Mouse (Mus musculus): ENCODE data around the gene Myof. TPM values are rescaled to one million over a fixed set of nuclear protein-coding genes. Genes with fewer than 3 reads are reported as not detected.

The Myof gene
- polyA plus RNA-seq, 1 experiment from 2014 or later, result 4.4 TPM

- 81% methylated on average over 8 of the region's 8 CpGs for WGBS
- no peak overlapping the region for H3K4me3 ChIP-seq (ENCODE audit: low read depth, low read length)
- DNase-seq (ENCODE audit: low spot score) (no peak), ATAC-seq (replicated peaks; ENCODE audit: low FRiP score) (no peak)
- H3K27ac ChIP-seq (ENCODE audit: low read depth, low read length), result no peak overlapping the region; the same call in 1 of the 2 replicates
- no peaks in the 10 kb centered on the region for H3K27me3 ChIP-seq (replicated peaks; ENCODE audit: control insufficient read depth, insufficient read depth, low read length)
- 0 out of 2 replicates have a peak, but pooled peaks cover 2% of the 10 kb centered on the region for H3K4me1 ChIP-seq (replicated peaks; ENCODE audit: control insufficient read depth, insufficient read depth, low read length)
- H3K9ac ChIP-seq (ENCODE audit: low read depth, low read length), result no peak overlapping the region
- no peaks in the 10 kb centered on the region for H3K36me3 ChIP-seq (ENCODE audit: control insufficient read depth, insufficient read depth, low read length)
- no peaks in the 10 kb centered on the region for H3K9me3 ChIP-seq (ENCODE audit: control insufficient read depth, low read length)
- H3K4me2 ChIP-seq, result no peak overlapping the region
These were observed 38.5 kb downstream of the Myof start for GRCm38 (mm10) chr19:38004809-38005380.

GRCm38 (mm10) chr19:38003671-38004521, 39.5 kb downstream of the Myof start:
- Histone ChIP-seq H3K4me1 (replicated peaks; ENCODE audit: control insufficient read depth, insufficient read depth, low read length) (0 out of 2 replicates have a peak, but pooled peaks cover 2% of the 10 kb centered on the region), H3K4me3 (ENCODE audit: low read depth, low read length) (no peak overlapping the region), H3K4me2 (no peak overlapping the region), H3K9me3 (ENCODE audit: control insufficient read depth, low read length) (no peaks in the 10 kb centered on the region), H3K36me3 (ENCODE audit: control insufficient read depth, insufficient read depth, low read length) (no peaks in the 10 kb centered on the region), H3K9ac (ENCODE audit: low read depth, low read length) (no peak overlapping the region), H3K27me3 (replicated peaks; ENCODE audit: control insufficient read depth, insufficient read depth, low read length) (no peaks in the 10 kb centered on the region), H3K27ac (ENCODE audit: low read depth, low read length) (no peak overlapping the region)
- DNase-seq (ENCODE audit: low spot score) (no peak), ATAC-seq (replicated peaks; ENCODE audit: low FRiP score) (no peak)
- WGBS, result 64% methylated on average over 24 of the region's 24 CpGs

GRCm38 (mm10) chr19:38002816-38003215, 40.6 kb downstream of the Myof start:
- H3K4me3 ChIP-seq (ENCODE audit: low read depth, low read length), result no peak overlapping the region
- H3K4me2 ChIP-seq, result no peak overlapping the region
- no peaks in the 10 kb centered on the region for H3K27me3 ChIP-seq (replicated peaks; ENCODE audit: control insufficient read depth, insufficient read depth, low read length)
- H3K27ac ChIP-seq (ENCODE audit: low read depth, low read length), result no peak overlapping the region
- DNase-seq (ENCODE audit: low spot score), result no peak
- no peak for ATAC-seq (replicated peaks; ENCODE audit: low FRiP score)
- no peaks in the 10 kb centered on the region for H3K36me3 ChIP-seq (ENCODE audit: control insufficient read depth, insufficient read depth, low read length)
- H3K9me3 ChIP-seq (ENCODE audit: control insufficient read depth, low read length), result no peaks in the 10 kb centered on the region
- WGBS, result 67% methylated on average over 4 of the region's 4 CpGs
- H3K4me1 ChIP-seq (replicated peaks; ENCODE audit: control insufficient read depth, insufficient read depth, low read length), result 0 out of 2 replicates have a peak, but pooled peaks cover 2% of the 10 kb centered on the region
- H3K9ac ChIP-seq (ENCODE audit: low read depth, low read length), result no peak overlapping the region

- ATAC-seq (replicated peaks; ENCODE audit: low FRiP score), result no peak
- Histone ChIP-seq H3K4me3 (ENCODE audit: low read depth, low read length) (no peak overlapping the region), H3K27ac (ENCODE audit: low read depth, low read length) (no peak overlapping the region), H3K27me3 (replicated peaks; ENCODE audit: control insufficient read depth, insufficient read depth, low read length) (no peaks in the 10 kb centered on the region), H3K9ac (ENCODE audit: low read depth, low read length) (no peak overlapping the region), H3K4me1 (replicated peaks; ENCODE audit: control insufficient read depth, insufficient read depth, low read length) (0 out of 2 replicates have a peak, but pooled peaks cover 2% of the 10 kb centered on the region), H3K9me3 (ENCODE audit: control insufficient read depth, low read length) (no peaks in the 10 kb centered on the region), H3K4me2 (no peak overlapping the region), H3K36me3 (ENCODE audit: control insufficient read depth, insufficient read depth, low read length) (no peaks in the 10 kb centered on the region)
- WGBS, result 81% methylated on average over 4 of the region's 4 CpGs
- no peak for DNase-seq (ENCODE audit: low spot score)
These were observed 42.4 kb downstream of the Myof start for GRCm38 (mm10) chr19:38000990-38001389.

GRCm38 (mm10) chr19:37999941-38000340, 43.4 kb downstream of the Myof start:
- Histone ChIP-seq H3K4me1 (replicated peaks; ENCODE audit: control insufficient read depth, insufficient read depth, low read length) (0 out of 2 replicates have a peak, but pooled peaks cover 2% of the 10 kb centered on the region), H3K27ac (ENCODE audit: low read depth, low read length) (no peak overlapping the region), H3K36me3 (ENCODE audit: control insufficient read depth, insufficient read depth, low read length) (no peaks in the 10 kb centered on the region), H3K9ac (ENCODE audit: low read depth, low read length) (no peak overlapping the region), H3K4me3 (ENCODE audit: low read depth, low read length) (no peak overlapping the region), H3K9me3 (ENCODE audit: control insufficient read depth, low read length) (no peaks in the 10 kb centered on the region), H3K27me3 (replicated peaks; ENCODE audit: control insufficient read depth, insufficient read depth, low read length) (no peaks in the 10 kb centered on the region), H3K4me2 (no peak overlapping the region)
- WGBS, result 90% methylated on average over 2 of the region's 2 CpGs
- DNase-seq (ENCODE audit: low spot score) (no peak), ATAC-seq (replicated peaks; ENCODE audit: low FRiP score) (no peak)

- no peak overlapping the region for H3K4me2 ChIP-seq
- H3K4me3 ChIP-seq (ENCODE audit: low read depth, low read length), result no peak overlapping the region
- H3K9ac ChIP-seq (ENCODE audit: low read depth, low read length), result no peak overlapping the region
- 78% methylated on average over 3 of the region's 3 CpGs for WGBS
- no peaks in the 10 kb centered on the region for H3K9me3 ChIP-seq (ENCODE audit: control insufficient read depth, low read length)
- no peaks in the 10 kb centered on the region for H3K36me3 ChIP-seq (ENCODE audit: control insufficient read depth, insufficient read depth, low read length)
- H3K27me3 ChIP-seq (replicated peaks; ENCODE audit: control insufficient read depth, insufficient read depth, low read length), result no peaks in the 10 kb centered on the region
- no peak for ATAC-seq (replicated peaks; ENCODE audit: low FRiP score)
- H3K4me1 ChIP-seq (replicated peaks; ENCODE audit: control insufficient read depth, insufficient read depth, low read length), result no peaks in the 10 kb centered on the region
- DNase-seq (ENCODE audit: low spot score), result no peak
- no peak overlapping the region for H3K27ac ChIP-seq (ENCODE audit: low read depth, low read length)
These were observed 49.1 kb downstream of the Myof start for GRCm38 (mm10) chr19:37994301-37994700.

GRCm38 (mm10) chr19:37992184-37992554, 51.2 kb downstream of the Myof start:
- Histone ChIP-seq H3K27me3 (replicated peaks; ENCODE audit: control insufficient read depth, insufficient read depth, low read length) (no peaks in the 10 kb centered on the region), H3K9me3 (ENCODE audit: control insufficient read depth, low read length) (no peaks in the 10 kb centered on the region), H3K4me2 (no peak overlapping the region), H3K36me3 (ENCODE audit: control insufficient read depth, insufficient read depth, low read length) (no peaks in the 10 kb centered on the region), H3K4me1 (replicated peaks; ENCODE audit: control insufficient read depth, insufficient read depth, low read length) (no peaks in the 10 kb centered on the region), H3K4me3 (ENCODE audit: low read depth, low read length) (no peak overlapping the region), H3K27ac (ENCODE audit: low read depth, low read length) (no peak overlapping the region), H3K9ac (ENCODE audit: low read depth, low read length) (no peak overlapping the region)
- WGBS, result 76% methylated on average over 2 of the region's 2 CpGs
- DNase-seq (ENCODE audit: low spot score) (no peak), ATAC-seq (replicated peaks; ENCODE audit: low FRiP score) (no peak)

- WGBS, result 53% methylated on average over 7 of the region's 7 CpGs
- DNase-seq (ENCODE audit: low spot score), result no peak
- no peak for ATAC-seq (replicated peaks; ENCODE audit: low FRiP score)
These were observed 51.8 kb downstream of the Myof start for GRCm38 (mm10) chr19:37991399-37992183.

More at GRCm38 (mm10) chr19:37991399-37992183, 51.8 kb downstream of the Myof start:
- H3K4me3 ChIP-seq (ENCODE audit: low read depth, low read length), result no peak overlapping the region
- no peaks in the 10 kb centered on the region for H3K4me1 ChIP-seq (replicated peaks; ENCODE audit: control insufficient read depth, insufficient read depth, low read length)
- no peak overlapping the region for H3K9ac ChIP-seq (ENCODE audit: low read depth, low read length)
- no peak overlapping the region for H3K27ac ChIP-seq (ENCODE audit: low read depth, low read length)
- no peaks in the 10 kb centered on the region for H3K9me3 ChIP-seq (ENCODE audit: control insufficient read depth, low read length)
- H3K36me3 ChIP-seq (ENCODE audit: control insufficient read depth, insufficient read depth, low read length), result no peaks in the 10 kb centered on the region
- no peak overlapping the region for H3K4me2 ChIP-seq
- H3K27me3 ChIP-seq (replicated peaks; ENCODE audit: control insufficient read depth, insufficient read depth, low read length), result no peaks in the 10 kb centered on the region

Data from liver, embryonic 11.5 days (tissue).